Mouse (Mus musculus) embryonic facial prominence, embryonic 12.5 days (tissue): ENCODE data around the gene Vps9d1. TPM values are rescaled to one million over a fixed set of nuclear protein-coding genes. Genes with fewer than 3 reads are reported as not detected.
"Not testable (repeated sequence)": the region's sequence is repeated elsewhere in the genome, so short reads cannot be mapped to it uniquely, and the experiment has no call there.

Experiments used
- ATAC-seq: fragments of 200-750 bp; cut with Nextera tagmentation; 2 replicates; pipeline ENCODE4 v1.8.0; 2017; ENCODE audit not compliant: insufficient number of reproducible peaks, insufficient read depth, low FRiP score, low TSS enrichment
- H3K27ac ChIP-seq: fragments of 300-500 bp; sonication (generic); 2 replicates; pipeline ENCODE4 v1.5.1; 2016; ENCODE audit warnings: mild to moderate bottlenecking
- H3K27me3 ChIP-seq: fragments of 300-500 bp; sonication (generic); 2 replicates; pipeline ENCODE4 v1.6.1; 2016; ENCODE audit warnings: mild to moderate bottlenecking, moderate library complexity
- H3K36me3 ChIP-seq: fragments of 300-500 bp; sonication (generic); 2 replicates; pipeline ENCODE4 v1.6.1; 2016; ENCODE audit warnings: mild to moderate bottlenecking
- H3K4me1 ChIP-seq: fragments of 300-500 bp; sonication (generic); 2 replicates; pipeline ENCODE4 v1.6.1; 2016
- H3K4me2 ChIP-seq: fragments of 300-500 bp; sonication (generic); replicated peaks from 2 replicates; pipeline ENCODE4 v1.6.1; 2016; ENCODE audit warnings: mild to moderate bottlenecking, moderate library complexity
- H3K4me3 ChIP-seq: fragments of 300-500 bp; sonication (generic); 2 replicates; pipeline ENCODE4 v1.5.1; 2016; ENCODE audit warnings: mild to moderate bottlenecking
- H3K9ac ChIP-seq: fragments of 300-500 bp; sonication (generic); 2 replicates; pipeline ENCODE4 v1.6.1; 2016; ENCODE audit warnings: mild to moderate bottlenecking, moderate library complexity
- H3K9me3 ChIP-seq: fragments of 300-500 bp; sonication (generic); 2 replicates; pipeline ENCODE4 v1.6.1; 2016; ENCODE audit warnings: mild to moderate bottlenecking, moderate library complexity
- WGBS: fragments of 180-500 bp; shearing (Covaris S2); methylation state at CpG from one replicate; pipeline ENCODE4 v1.1.7; 2016; 5-methylcytosine and 5-hydroxymethylcytosine counted together
- polyA plus RNA-seq: library from polyadenylated mRNA; unstranded; fragments of >200 nt; fragmentation: Nextera tagmentation; extraction: Ambion mirVana; gene quantifications from 2 replicates; pipeline ENCODE4 v1.2.1, GENCODE M21; 2016

Gene Vps9d1
- polyA plus RNA-seq, 1 experiment from 2014 or later: 35.1 TPM

GRCm38 (mm10) chr8:123279828-123280227, 25.7 kb upstream of the Vps9d1 start:
- Histone ChIP-seq H3K9ac (no peak overlapping the region), H3K4me1 (no peaks in the 10 kb centered on the region), H3K9me3 (no peaks in the 10 kb centered on the region), H3K4me2 (no peak overlapping the region), H3K36me3 (peaks cover 41% of the 10 kb centered on the region), H3K4me3 (no peak overlapping the region), H3K27ac (no peak overlapping the region), H3K27me3 (no peaks in the 10 kb centered on the region)
- 94% methylated on average over 4 of the region's 4 CpGs for WGBS
- no peak for ATAC-seq

DNA sequence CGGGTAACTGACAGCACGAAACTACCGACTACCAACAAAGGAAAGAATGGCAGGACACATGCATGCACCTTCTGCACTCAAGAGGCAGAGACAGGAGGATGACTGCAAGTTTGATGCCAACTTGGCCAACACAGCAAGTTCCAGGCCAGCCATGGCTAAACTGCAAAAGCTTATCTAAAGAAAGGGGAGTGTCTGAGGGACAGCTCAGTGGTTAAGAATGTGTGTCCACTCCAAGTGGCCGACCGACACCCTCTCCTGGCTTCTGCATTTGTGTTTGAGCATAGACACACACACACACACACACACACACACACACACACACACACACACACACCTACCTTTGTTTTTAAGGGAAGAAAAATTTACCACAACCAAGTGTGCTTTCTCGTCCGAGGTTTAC, 24.3 kb upstream of the Vps9d1 start:
- Histone ChIP-seq H3K27ac (no peak overlapping the region), H3K9me3 (no peaks in the 10 kb centered on the region), H3K4me3 (no peak overlapping the region), H3K9ac (no peak overlapping the region), H3K27me3 (no peaks in the 10 kb centered on the region), H3K36me3 (peaks cover 41% of the 10 kb centered on the region), H3K4me2 (no peak overlapping the region), H3K4me1 (no peaks in the 10 kb centered on the region)
- 88% methylated on average over 7 of the region's 7 CpGs for WGBS
- ATAC-seq: no peak

GRCm38 (mm10) chr8:123275096-123275495, 20.9 kb upstream of the Vps9d1 start:
- H3K36me3 ChIP-seq: peaks cover 31% of the 10 kb centered on the region; the same call in 1 of the 2 replicates
- H3K4me2 ChIP-seq: no peak overlapping the region
- H3K4me1 ChIP-seq: no peaks in the 10 kb centered on the region
- no peak for ATAC-seq
- no peaks in the 10 kb centered on the region for H3K27me3 ChIP-seq
- H3K9ac ChIP-seq: no peak overlapping the region
- H3K9me3 ChIP-seq: no peaks in the 10 kb centered on the region
- no peak overlapping the region for H3K27ac ChIP-seq
- H3K4me3 ChIP-seq: no peak overlapping the region
- WGBS: 92% methylated on average over 12 of the region's 12 CpGs

DNA sequence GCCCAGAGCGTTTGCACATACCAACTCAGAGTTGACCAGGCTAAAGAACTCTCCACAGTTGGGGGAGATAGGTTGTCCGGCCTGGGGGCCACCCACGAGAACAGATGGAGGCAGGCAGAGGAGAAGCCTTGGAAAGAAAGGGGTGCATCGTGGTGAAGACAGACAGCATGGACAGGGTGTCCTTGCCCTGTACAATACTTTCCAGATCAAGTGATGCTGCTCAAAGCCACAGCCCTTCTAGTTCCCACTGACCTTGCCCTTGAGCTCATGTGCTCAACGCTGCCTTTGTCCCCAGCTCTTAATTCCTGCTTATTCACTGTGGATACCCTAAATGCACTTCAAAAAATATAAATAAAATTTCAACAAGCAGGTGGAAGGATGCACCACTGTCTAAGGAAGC, 20.3 kb upstream of the Vps9d1 start:
- H3K9ac ChIP-seq: no peak overlapping the region
- 77% methylated on average over 5 of the region's 5 CpGs for WGBS
- no peak overlapping the region for H3K4me3 ChIP-seq
- no peak for ATAC-seq
- H3K27me3 ChIP-seq: no peaks in the 10 kb centered on the region
- H3K4me2 ChIP-seq: no peak overlapping the region
- no peak overlapping the region for H3K27ac ChIP-seq
- H3K4me1 ChIP-seq: no peaks in the 10 kb centered on the region
- H3K9me3 ChIP-seq: no peaks in the 10 kb centered on the region
- H3K36me3 ChIP-seq: peaks cover 31% of the 10 kb centered on the region

DNA sequence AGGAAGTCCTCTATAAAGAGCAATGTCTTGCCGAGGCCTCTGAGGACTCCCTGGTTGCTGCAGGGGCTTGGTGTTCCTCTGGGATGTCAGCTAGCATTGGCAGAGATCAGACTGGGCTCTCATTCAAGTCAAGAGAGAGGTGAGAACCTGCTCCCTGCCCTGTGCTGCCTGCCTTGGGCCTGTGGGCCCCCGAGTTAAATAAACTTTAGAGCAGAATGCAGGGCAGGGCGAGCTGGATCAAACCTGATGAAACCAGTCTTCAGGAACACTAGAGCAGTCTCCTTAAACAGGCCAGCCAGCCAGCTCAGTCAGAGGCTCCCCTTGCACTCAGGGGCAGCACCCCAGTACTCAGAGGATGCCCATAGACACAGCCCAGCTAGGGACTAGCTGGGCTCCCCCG, 17.8 kb upstream of the Vps9d1 start:
- Histone ChIP-seq H3K27ac (no peak overlapping the region; the same call in 1 of the 2 replicates), H3K4me3 (no peak overlapping the region), H3K4me1 (no peaks in the 10 kb centered on the region), H3K4me2 (no peak overlapping the region), H3K9ac (0 out of 2 replicates have a peak overlapping the region, but pooled peaks have one; percentile 19), H3K9me3 (no peaks in the 10 kb centered on the region), H3K36me3 (peaks cover 43% of the 10 kb centered on the region), H3K27me3 (no peaks in the 10 kb centered on the region)
- no peak for ATAC-seq
- 75% methylated on average over 4 of the region's 4 CpGs for WGBS

DNA sequence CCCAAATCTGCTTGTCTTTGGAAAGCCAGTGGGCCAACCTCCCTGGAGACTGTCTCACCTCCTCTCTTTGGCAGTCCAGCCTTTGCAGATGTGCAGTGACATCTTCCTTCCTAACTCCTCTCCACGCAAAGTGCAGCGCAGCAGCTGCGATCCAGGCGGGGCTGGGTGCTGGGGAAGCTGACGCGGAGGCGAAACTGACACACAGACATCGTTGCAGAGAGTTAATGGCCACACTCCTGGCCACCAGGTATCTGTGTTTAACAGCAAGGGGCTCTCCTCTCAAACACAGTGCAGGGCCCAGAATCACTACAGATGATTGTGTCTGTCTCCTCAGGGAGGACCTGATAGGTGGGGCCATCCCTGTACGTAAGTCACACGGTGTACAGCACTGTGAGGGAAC, 17.0 kb upstream of the Vps9d1 start:
- Histone ChIP-seq H3K27me3 (no peaks in the 10 kb centered on the region), H3K9ac (no peak overlapping the region), H3K4me3 (no peak overlapping the region), H3K4me1 (no peaks in the 10 kb centered on the region), H3K9me3 (no peaks in the 10 kb centered on the region), H3K27ac (no peak overlapping the region), H3K4me2 (no peak overlapping the region), H3K36me3 (peaks cover 45% of the 10 kb centered on the region)
- WGBS: 94% methylated on average over 10 of the region's 10 CpGs
- ATAC-seq: no peak

DNA sequence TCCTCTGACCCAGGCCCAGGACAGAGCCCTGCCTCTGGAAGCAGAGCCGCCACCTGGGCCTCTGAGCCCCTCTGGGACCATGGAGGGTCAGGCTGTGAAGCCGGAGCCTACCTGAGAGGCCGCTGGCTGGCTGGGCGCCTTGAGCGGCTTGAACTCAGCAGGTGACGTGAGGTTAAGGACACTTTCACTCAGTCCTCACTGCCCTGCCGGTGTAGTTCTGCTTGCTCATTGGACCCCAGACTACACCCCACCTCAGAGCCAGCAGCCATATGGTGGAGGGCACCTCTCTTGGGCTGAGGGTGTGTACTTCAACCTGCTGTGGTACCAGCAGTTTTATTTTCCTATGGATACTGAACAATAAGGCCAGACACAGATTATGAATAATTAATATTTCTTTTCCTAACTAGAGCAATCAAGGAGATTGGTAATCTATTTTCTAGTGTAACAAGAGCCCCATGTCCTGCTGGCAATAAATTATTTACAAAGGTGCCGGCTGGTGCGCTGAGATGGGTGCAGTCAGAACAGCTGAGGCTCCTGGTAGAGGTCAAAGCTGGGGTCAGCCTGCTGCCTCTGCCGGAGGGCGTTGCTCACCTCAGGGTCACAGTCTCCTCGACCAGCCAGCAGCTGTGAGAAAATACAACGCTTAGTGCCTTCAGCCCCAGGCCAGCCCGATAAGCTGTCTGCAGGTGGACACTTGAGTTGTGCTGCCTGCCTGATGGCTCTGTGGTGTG, 13.9 kb upstream of the Vps9d1 start:
- ATAC-seq: no peak
- peaks cover 62% of the 10 kb centered on the region for H3K36me3 ChIP-seq
- no peak overlapping the region for H3K4me2 ChIP-seq
- H3K4me3 ChIP-seq: no peak overlapping the region
- no peaks in the 10 kb centered on the region for H3K9me3 ChIP-seq
- H3K4me1 ChIP-seq: no peaks in the 10 kb centered on the region
- WGBS: 68% methylated on average over 14 of the region's 14 CpGs
- H3K27me3 ChIP-seq: no peaks in the 10 kb centered on the region
- no peak overlapping the region for H3K9ac ChIP-seq
- no peak overlapping the region for H3K27ac ChIP-seq

- Histone ChIP-seq H3K36me3 (peaks cover 60% of the 10 kb centered on the region), H3K4me1 (peaks cover 22% of the 10 kb centered on the region)
- not testable (repeated sequence) for H3K4me2 ChIP-seq, H3K27me3 ChIP-seq, H3K4me3 ChIP-seq, H3K27ac ChIP-seq, ATAC-seq, H3K9ac ChIP-seq, H3K9me3 ChIP-seq
- 86% methylated on average over 8 of the region's 8 CpGs for WGBS
Measured at GRCm38 (mm10) chr8:123257593-123257992, 3.4 kb upstream of the Vps9d1 start.

- Histone ChIP-seq H3K4me3 (no peak overlapping the region), H3K36me3 (peaks cover 59% of the 10 kb centered on the region), H3K4me2 (no peak overlapping the region), H3K9me3 (no peaks in the 10 kb centered on the region), H3K27ac (no peak overlapping the region), H3K4me1 (peaks cover 26% of the 10 kb centered on the region), H3K9ac (no peak overlapping the region), H3K27me3 (no peaks in the 10 kb centered on the region)
- WGBS: 48% methylated on average over 3 of the region's 3 CpGs
- no peak for ATAC-seq
Measured at GRCm38 (mm10) chr8:123257114-123257513, 3.0 kb upstream of the Vps9d1 start.

GRCm38 (mm10) chr8:123255170-123255569, 1.0 kb upstream of the Vps9d1 start:
- Histone ChIP-seq H3K9ac (peak overlapping the region; percentile 90), H3K4me1 (peaks cover 26% of the 10 kb centered on the region), H3K27me3 (no peaks in the 10 kb centered on the region), H3K27ac (no peak overlapping the region), H3K9me3 (no peaks in the 10 kb centered on the region), H3K36me3 (peaks cover 58% of the 10 kb centered on the region), H3K4me3 (peak overlapping the region; percentile 80), H3K4me2 (peak overlapping the region; percentile 97)
- ATAC-seq: no peak
- 56% methylated on average over 6 of the region's 6 CpGs for WGBS

DNA sequence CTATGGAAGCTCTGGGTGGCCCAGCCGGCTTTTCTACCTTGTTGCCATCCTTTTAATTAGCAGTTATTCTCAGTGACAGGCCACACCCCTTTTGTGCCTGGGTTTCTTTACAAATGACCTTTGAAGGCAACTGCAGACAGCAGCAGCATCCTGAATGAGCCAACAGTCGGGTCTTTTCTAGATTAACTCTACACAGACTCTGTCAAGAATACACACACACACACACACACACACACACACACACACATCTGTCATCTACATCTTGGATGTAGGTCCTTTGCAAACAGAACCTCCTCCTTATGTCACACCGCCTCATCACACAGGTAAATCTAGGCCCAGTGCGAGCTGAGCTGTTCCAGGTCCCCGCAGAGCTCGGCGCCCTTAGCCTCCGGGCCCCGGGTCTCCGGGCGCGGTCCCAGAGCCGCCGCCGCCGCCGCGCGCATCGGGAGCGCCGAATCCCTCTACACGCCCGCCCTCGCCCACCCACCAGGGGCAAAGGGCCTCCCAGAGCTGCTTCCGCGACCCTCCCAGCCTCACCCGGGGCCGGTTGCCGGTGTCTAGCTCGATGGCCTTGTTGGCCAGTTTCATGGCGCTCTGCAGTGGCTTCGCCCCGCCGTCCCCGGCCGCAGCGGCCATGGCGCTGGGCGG, 573 bp downstream of the Vps9d1 start:
- peak overlapping the region; percentile 97 for H3K4me2 ChIP-seq
- peaks cover 26% of the 10 kb centered on the region for H3K4me1 ChIP-seq
- no peaks in the 10 kb centered on the region for H3K27me3 ChIP-seq
- WGBS: under 1% methylated on average over 39 of the region's 40 CpGs
- H3K4me3 ChIP-seq: peak overlapping the region; percentile 80
- H3K27ac ChIP-seq: peak overlapping the region; percentile 80
- H3K9ac ChIP-seq: peak overlapping the region; percentile 90
- ATAC-seq: no peak; the same call in 1 of the 2 replicates
- peaks cover 59% of the 10 kb centered on the region for H3K36me3 ChIP-seq
- H3K9me3 ChIP-seq: no peaks in the 10 kb centered on the region

DNA sequence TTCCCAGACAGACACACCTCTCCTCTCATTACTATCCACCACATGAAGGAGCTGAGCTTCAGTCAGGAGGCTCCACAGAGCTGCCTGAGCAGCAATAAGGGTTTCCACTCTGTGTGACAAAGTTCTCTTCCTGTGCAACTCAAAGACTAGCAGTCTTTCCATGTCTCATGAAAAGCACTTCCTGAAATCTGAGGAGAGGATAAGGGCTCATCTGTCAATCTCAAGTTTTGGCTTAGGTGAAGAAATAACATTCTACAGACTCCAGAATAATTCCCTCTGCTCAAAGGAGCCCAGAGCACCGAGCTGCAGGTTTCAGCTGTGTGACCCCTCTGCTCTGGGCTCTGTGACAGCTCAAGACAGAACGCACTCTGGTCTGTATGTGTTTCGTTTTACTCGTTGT, 1.2 kb downstream of the Vps9d1 start:
- peak overlapping the region; percentile 97 for H3K4me2 ChIP-seq
- H3K27me3 ChIP-seq: no peaks in the 10 kb centered on the region
- no peaks in the 10 kb centered on the region for H3K9me3 ChIP-seq
- H3K9ac ChIP-seq: peak overlapping the region; percentile 90
- peaks cover 58% of the 10 kb centered on the region for H3K36me3 ChIP-seq
- no peak overlapping the region for H3K27ac ChIP-seq
- H3K4me1 ChIP-seq: peaks cover 26% of the 10 kb centered on the region
- H3K4me3 ChIP-seq: peak overlapping the region; percentile 80
- ATAC-seq: no peak
- 43% methylated on average over 4 of the region's 4 CpGs for WGBS
